Mouse (Mus musculus): Measurements from ENCODE around the gene Edil3.
A peak's percentile ranks its signal among the peaks of the same experiment; 100 is the strongest.

Edil3 gene

DNA sequence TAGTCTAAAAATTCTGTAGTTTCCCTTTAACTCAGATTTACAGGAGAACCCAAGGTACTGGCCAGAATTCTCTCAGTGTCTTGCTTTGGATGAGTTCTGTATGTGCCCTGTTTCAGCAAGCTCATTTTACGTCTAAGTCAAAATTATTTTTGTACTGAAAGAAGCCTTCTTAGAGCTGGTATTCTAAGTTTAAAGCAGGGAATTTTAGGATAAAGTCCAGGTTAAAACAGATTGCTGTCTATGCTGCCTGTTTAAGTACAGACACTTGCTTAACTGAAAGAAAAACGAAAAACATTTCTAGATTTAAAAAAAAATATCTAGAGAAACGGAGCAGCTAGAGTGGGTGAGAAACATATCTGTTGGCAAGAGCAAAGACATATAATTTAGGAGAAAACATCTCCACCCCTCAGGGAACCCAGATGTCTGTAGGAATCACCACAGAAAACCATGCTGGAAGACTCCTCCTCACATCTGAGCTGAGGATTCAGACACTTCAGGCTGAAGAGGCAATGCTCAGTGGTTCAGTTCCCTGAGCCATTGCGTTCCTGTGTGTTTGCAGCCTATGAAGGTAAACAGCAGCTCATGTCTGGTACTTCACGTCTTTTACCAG lies 465.5 kb downstream of the Edil3 start:
- DNase-seq = no peak

DNA sequence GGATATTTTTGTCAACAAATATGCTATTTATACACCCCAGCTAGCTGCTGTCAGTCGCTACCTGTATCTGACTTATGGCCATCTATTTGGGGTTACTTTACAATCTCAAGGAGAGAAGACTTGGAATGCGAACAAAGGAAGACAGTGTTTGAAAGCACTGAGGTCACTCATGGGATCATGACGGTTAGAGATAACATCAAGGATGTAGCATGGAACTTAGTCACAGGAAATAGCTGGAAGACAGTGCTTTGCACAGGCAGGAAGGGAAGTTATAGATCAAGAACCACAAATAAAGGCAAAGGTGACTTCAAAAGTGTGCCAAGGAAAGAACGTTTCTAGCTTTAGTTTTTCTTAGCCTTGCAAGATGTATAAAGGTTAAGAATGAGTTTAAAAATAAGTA lies 466.9 kb downstream of the Edil3 start:
- DNase-seq = no peak

DNA sequence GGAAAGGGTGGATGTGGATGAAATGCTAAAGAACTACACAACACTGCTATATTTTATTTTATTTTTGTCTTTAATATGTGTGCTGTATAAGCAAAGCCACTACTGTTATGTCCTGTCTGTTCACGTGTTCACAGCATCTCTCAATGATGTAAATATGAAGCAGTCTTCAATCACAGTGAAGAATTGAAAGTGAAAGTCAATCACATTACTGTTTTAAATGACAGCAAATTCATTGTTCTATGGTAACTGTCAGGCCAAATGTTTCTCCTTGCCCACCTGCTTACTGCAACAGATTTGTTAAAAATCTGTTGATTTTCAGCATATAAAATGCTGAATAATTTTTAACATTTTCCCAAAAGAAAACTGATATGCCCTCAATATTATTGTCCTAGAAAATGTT lies 499.9 kb downstream of the Edil3 start:
- no peak for DNase-seq

DNA sequence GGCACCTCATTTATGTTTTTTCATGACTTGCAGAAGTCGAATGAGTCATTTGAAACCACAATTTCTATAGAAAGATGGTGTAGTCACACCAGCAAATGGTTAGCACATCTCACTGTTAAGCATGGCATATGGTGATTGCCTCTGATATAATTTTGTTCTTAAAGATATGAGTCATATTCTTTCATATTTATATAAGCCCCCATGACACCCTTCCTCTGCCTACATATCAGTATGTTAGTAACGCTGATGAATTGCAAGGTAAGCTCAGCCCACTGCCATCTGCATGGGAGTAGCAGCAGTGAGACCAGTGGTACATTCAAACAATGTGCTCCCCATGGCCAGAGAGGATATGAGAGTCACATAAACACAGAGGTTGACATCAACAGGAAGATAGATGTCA lies 503.0 kb downstream of the Edil3 start:
- no peak for DNase-seq

DNA sequence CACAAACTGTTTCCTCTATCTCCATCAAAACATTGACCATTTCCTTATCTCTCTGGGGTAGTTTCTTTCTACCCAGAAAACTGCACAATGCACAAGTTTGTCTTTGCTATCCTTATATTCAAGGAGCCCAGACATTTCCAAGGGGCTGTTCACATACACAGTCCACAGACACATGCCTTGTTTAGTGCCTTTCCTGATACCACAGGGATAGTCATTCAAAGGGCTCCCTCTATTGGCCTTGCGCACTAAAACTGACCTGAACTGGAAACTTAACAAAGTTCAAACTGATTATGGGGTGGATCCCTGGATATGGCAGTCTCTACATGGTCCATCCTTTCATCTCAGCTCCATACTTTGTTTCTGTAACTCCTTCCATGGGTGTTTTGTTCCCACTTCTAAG lies 513.2 kb downstream of the Edil3 start:
- peak in 1 of 2 experiments; percentile 4 for DNase-seq

DNA sequence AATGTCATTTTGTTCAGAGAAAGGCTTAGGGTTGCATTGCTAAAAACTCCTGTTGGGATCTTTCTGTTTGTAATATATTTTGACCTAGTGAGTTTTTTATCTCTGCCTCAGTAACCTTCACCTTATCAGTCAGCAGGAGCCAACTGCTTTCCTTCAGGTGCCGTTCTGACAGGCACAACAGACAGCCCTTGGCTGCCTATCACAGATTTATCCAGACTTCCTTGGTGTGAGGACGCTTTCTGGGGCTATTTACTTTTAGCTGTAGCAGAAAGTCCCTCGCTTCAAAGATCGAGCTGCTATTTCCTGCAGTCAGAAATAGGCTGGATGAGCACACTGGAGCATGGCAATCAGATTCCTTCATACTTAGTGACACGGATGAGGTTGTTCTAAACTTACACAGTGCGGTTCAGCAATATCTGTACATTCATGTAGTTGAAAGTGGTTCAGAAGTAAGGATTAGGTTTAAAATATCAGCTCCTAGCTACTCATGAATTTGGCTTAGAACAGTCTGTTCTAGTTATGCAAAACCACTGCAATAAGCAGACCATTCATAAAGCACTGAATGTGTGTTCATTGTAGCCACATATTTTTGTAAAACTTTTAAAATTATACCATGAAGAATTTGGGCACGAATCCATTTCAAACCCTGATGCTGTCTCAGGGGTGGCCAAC lies 514.8 kb downstream of the Edil3 start:
- no peak for DNase-seq

DNA sequence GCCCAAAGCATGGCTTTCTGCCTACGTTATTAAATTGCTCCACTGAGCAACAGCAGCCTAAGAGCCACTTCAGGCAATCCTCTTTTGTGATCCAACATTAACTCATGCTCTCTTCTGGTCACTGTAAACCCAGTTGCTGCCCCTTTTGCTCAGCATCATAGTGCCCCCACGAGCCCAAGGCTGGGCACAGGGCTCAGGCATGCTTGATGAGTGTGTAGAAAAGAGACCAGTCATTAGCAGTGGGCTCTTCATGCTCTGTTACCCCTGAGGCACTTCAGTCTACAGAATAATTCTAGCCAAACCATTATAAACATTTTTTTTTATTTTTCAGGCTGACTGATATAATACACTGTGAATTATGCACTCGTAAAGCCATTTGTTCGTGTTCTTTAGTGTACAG lies 517.8 kb downstream of the Edil3 start:
- DNase-seq = peak in 1 of 2 experiments; percentile 2

DNA sequence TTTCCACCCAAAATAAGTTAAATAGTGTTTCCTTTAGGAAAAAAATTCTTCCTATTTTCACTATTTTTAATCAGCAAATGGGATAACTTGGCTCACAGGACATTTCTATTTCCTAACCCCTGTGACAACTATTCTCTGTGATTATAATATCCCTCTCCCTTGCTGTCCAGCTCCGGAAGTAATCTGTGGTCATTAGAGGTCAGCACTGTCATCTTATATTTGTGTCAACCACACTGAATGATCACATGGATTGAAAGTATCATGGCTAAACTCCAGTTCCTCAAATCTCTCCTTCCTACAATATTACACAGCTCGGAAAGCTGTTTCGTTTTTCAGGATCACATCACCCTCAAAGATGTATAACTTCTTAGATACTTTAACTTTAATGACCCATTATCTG lies 518.5 kb downstream of the Edil3 start:
- no peak for DNase-seq

DNA sequence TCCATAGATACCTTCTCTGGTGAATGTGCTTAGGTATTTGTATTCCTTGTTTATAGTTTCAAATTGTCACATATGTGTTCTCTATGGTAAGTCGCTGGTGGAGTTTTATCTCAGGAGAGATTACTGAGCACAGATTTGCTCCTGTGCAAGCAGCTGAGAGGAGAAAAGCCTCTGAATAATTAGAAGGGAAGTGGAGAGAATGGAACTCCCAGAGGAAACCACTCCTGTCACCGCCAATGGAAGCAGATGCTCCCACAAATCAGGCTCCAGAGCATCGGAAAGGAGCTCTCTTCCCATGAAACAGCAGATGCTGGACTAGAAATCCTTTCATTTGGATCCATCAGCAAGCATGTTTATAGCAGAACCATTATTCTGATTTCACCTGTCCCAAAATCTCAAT lies 534.0 kb downstream of the Edil3 start:
- no peak for DNase-seq

DNA sequence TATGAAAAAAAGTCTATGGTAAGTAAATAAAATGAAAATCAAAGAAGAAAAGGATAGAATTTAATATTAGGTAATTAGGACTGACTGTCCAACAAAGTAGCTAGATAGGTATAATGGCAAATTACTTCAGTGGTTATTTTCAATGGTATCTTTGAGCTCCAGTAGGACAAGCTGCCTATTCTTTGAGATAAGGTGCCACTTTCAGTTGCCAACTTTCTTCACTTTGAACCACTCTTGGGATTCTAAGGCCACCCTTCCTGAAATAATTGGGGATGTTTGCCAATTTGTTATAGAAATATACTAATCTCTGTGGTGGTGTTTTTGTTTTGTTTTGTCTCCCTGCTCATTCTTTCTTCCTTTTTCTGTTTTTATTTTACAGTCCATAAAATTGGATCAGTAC lies 537.1 kb downstream of the Edil3 start:
- DNase-seq = no peak

DNA sequence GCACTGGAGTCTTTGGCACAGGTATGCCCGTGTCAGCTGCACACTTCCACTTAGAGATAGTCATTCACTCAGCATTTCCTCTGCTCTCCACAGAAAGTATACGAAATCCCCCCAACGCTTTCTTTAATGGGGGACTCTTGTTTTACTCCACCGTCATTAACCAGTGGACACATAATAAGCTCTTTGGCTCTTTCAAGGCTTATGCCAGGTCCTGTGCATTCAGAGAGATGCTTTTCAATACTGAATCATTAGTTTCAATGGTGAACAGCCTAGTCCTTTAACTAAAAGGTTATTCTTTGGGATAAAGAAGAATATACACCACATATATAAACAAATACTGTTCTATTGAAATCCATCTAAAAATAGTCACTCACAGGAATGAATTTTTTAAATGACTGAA lies 541.0 kb downstream of the Edil3 start:
- DNase-seq = no peak

DNA sequence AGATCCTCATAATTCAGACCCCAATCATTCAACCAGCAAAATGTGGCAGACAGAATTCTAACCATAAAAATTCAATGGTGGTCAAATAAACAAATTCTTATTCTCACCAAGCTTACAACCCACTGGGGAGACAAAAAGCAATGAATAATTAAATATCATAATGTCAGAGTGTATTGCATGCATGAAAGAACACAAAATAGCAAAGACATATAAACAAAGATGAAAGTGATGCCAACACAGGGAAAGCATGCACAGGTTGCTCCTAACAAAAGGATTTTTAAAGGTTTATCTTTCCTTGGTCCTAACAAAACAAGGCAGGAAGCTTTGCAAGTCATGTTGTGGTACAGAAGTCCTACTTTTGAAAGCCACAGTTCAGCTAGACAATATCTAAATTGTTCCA lies 550.0 kb downstream of the Edil3 start:
- DNase-seq = no peak

DNA sequence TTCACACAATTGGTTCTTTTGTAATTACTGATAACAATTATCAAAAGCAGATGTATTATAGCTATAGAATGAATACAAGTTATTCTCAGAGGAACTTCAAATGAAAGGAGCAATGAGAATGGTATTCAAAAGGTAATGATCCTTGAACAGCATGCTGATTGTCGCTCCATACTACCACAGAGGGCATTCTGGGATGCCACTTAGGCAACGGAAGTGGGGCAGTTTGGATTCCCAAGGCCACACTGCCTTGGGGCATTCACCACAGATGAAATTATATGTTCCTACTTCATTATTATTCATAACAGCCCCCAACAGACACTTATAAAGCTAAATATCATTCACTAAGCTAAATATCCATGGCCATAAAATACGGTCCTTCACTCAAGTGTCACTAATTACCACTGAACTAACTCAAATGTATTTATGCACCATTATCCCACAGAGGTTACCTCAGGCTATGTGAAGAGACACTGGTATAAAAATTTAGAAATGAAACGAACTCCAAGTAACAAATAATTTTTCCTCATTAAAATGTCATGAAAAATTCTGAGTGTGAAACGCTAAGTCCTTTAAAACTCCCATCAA lies 550.5 kb downstream of the Edil3 start:
- no peak for DNase-seq

Data from kidney, postnatal 4 days (tissue).